Comparison of ENCODE assay signal across 32 mouse cellular contexts in genomic region chr2:45756395-45756794, GRCm38 (mm10).
"Had no signal": no experiment of that assay in that cellular context is flagged by ENCODE, and none has a peak within 500 bp of the region (broad histone marks: within the 10 kb centered on the region; RNA-seq: fewer than 3 reads in every experiment).

No protein-coding gene starts in this region.

- H3K27ac ChIP-seq: heart, embryonic 10.5 days; heart, embryonic 13.5 days; heart, embryonic 15.5 days; hindbrain, embryonic 10.5 days; hindbrain, embryonic 12.5 days; hindbrain, embryonic 13.5 days; hindbrain, embryonic 14.5 days; hindbrain, embryonic 15.5 days; hindbrain, postnatal 0 days; intestine, embryonic 15.5 days; kidney, embryonic 15.5 days; kidney, postnatal 0 days; layer of hippocampus, adult 2 months had no signal

- ATAC-seq: hindbrain, embryonic 16.5 days; hindbrain, postnatal 0 days; inflammation-experienced regulatory T-cells, adult 6 months; intestine, embryonic 15.5 days; intestine, embryonic 16.5 days; intestine, postnatal 0 days had no signal

- DNase-seq: heart, postnatal 14 days; heart, postnatal 36 days; heart, postnatal 4 days; kidney, adult 18-20 months; kidney, adult 2 months; kidney, adult 8-10 months; kidney, adult 9 months; kidney, postnatal 10 days; kidney, postnatal 14 days; kidney, postnatal 25 days; kidney, postnatal 36 days; kidney, postnatal 4 days; layer of hippocampus, adult 9-11 months; layer of hippocampus, postnatal 36 days had no signal

- H3K4me3 ChIP-seq: heart, embryonic 10.5 days; heart, embryonic 12.5 days; heart, embryonic 13.5 days; heart, embryonic 15.5 days; hindbrain, embryonic 10.5 days; hindbrain, embryonic 12.5 days; hindbrain, embryonic 13.5 days; hindbrain, embryonic 15.5 days; intestine, embryonic 15.5 days; kidney, embryonic 15.5 days; layer of hippocampus, adult 2 months had no signal

- H3K4me1 ChIP-seq: heart, embryonic 10.5 days; heart, embryonic 12.5 days; heart, embryonic 13.5 days; heart, embryonic 15.5 days; hindbrain, embryonic 10.5 days; hindbrain, embryonic 12.5 days; hindbrain, embryonic 13.5 days; hindbrain, embryonic 15.5 days; intestine, embryonic 15.5 days; kidney, embryonic 15.5 days had no signal
